Mouse (Mus musculus) liver, postnatal 0 days (tissue): Measurements from ENCODE around the gene Zfp553. TPM values are rescaled to one million over a fixed set of nuclear protein-coding genes. Genes with fewer than 3 reads are reported as not detected.

Source experiments
- ATAC-seq: fragments of 200-750 bp; cut with Nextera tagmentation; 2 replicates; pipeline ENCODE4 v1.8.0; 2017; ENCODE audit warnings: mild to moderate bottlenecking, moderate library complexity
- DNase-seq: peaks from one replicate; pipeline ENCODE4 v3.0.0-alpha.2; 2016
- H3K27ac ChIP-seq: fragments of 300-500 bp; sonication (generic); 2 replicates; pipeline ENCODE4 v1.5.1; 2014; ENCODE audit warnings: antibody characterized with exemption, moderate library complexity, mild to moderate bottlenecking, low read depth
- H3K27me3 ChIP-seq: fragments of 300-500 bp; sonication (generic); 2 replicates; pipeline ENCODE4 v1.6.1; 2014; ENCODE audit warnings: low read length, control low read depth, mixed read lengths; ENCODE audit not compliant: insufficient read depth
- H3K36me3 ChIP-seq: fragments of 300-500 bp; sonication (generic); replicated peaks from 2 replicates; pipeline ENCODE4 v1.6.1; 2014; ENCODE audit warnings: mild to moderate bottlenecking, control low read depth, low read length, moderate library complexity, mixed read lengths; ENCODE audit not compliant: insufficient read depth
- H3K4me1 ChIP-seq: fragments of 300-500 bp; sonication (generic); 2 replicates; pipeline ENCODE4 v1.6.1; 2014; ENCODE audit warnings: antibody characterized with exemption, mild to moderate bottlenecking, control low read depth; ENCODE audit not compliant: insufficient read depth
- H3K4me2 ChIP-seq: fragments of 300-500 bp; sonication (generic); 2 replicates; pipeline ENCODE4 v1.6.1; 2014; ENCODE audit warnings: low read depth, mild to moderate bottlenecking, low read length, moderate library complexity, mixed read lengths
- H3K4me3 ChIP-seq: fragments of 300-500 bp; sonication (generic); 2 replicates; pipeline ENCODE4 v1.5.1; 2014; ENCODE audit warnings: low read depth, low read length
- H3K9ac ChIP-seq: fragments of 300-500 bp; sonication (generic); replicated peaks from 2 replicates; pipeline ENCODE4 v1.6.1; 2014; ENCODE audit warnings: mild to moderate bottlenecking, moderate library complexity
- H3K9me3 ChIP-seq: fragments of 300-500 bp; sonication (generic); 2 replicates; pipeline ENCODE4 v1.6.1; 2016; ENCODE audit warnings: mild to moderate bottlenecking, control low read depth, low read length, mixed read lengths
- CTCF ChIP-seq: sonication (generic); IDR thresholded peaks from 2 replicates; pipeline ENCODE4 v1.5.1; 2016; ENCODE audit warnings: antibody characterized with exemption, low read depth
- EP300 ChIP-seq: IDR thresholded peaks from 2 replicates; pipeline ENCODE4 v1.6.1; 2016; ENCODE audit warnings: antibody characterized with exemption, low read depth, mild to moderate bottlenecking
- WGBS: fragments of 180-500 bp; shearing (Covaris S2); extraction: QIAGEN DNeasy Blood & Tissue Kit; methylation state at CpG from one replicate; pipeline ENCODE4 v1.1.7; 2014; ENCODE audit not compliant: insufficient replicate concordance; 5-methylcytosine and 5-hydroxymethylcytosine counted together
- polyA plus RNA-seq: library from polyadenylated mRNA; unstranded; fragments of >200 nt; fragmentation: Nextera tagmentation; extraction: Ambion mirVana; gene quantifications from 2 replicates; pipeline ENCODE4 v1.2.1, GENCODE M21; 2015

The Zfp553 gene
- polyA plus RNA-seq, 1 experiment from 2014 or later: 5.3 TPM

- WGBS: under 1% methylated on average over 135 of the region's 136 CpGs
- ATAC-seq (peak; percentile 92), DNase-seq (peak; percentile 95)
- Histone ChIP-seq H3K27me3 (no peaks in the 10 kb centered on the region), H3K9ac (peak overlapping the region; percentile 65), H3K4me2 (peak overlapping the region; percentile 96), H3K36me3 (peaks cover 15% of the 10 kb centered on the region), H3K4me3 (peak overlapping the region; percentile 68), H3K27ac (peak overlapping the region; percentile 78), H3K4me1 (peaks cover 31% of the 10 kb centered on the region), H3K9me3 (no peaks in the 10 kb centered on the region)
- TF ChIP-seq EP300 (no peak), CTCF (no peak)
These were observed 21.2 kb downstream of the Zfp553 start for GRCm38 (mm10) chr7:127253821-127254769.

- H3K36me3 ChIP-seq: peaks cover 8% of the 10 kb centered on the region
- no peaks in the 10 kb centered on the region for H3K9me3 ChIP-seq
- ATAC-seq (no peak), DNase-seq (no peak)
- peak overlapping the region; percentile 65 for H3K9ac ChIP-seq
- H3K27ac ChIP-seq: peak overlapping the region; percentile 78
- 15% methylated on average over 4 of the region's 4 CpGs for WGBS
- TF ChIP-seq CTCF: no peak
- no peak for TF ChIP-seq EP300
- peak overlapping the region; percentile 68 for H3K4me3 ChIP-seq
- peak overlapping the region; percentile 96 for H3K4me2 ChIP-seq
- no peaks in the 10 kb centered on the region for H3K27me3 ChIP-seq
- peaks cover 39% of the 10 kb centered on the region for H3K4me1 ChIP-seq
These were observed 22.1 kb downstream of the Zfp553 start for GRCm38 (mm10) chr7:127255008-127255407.

- Histone ChIP-seq H3K4me1 (peaks cover 41% of the 10 kb centered on the region), H3K27ac (no peak overlapping the region)
These were observed 23.1 kb downstream of the Zfp553 start for GRCm38 (mm10) chr7:127255965-127256364.

GRCm38 (mm10) chr7:127256518-127256917 is 23.7 kb downstream of the Zfp553 start:
- ATAC-seq: no peak

More at GRCm38 (mm10) chr7:127255965-127256364, 23.1 kb downstream of the Zfp553 start:
- no peak for ATAC-seq
- no peak for DNase-seq
- 54% methylated on average over 2 of the region's 2 CpGs for WGBS
- TF ChIP-seq EP300 (no peak), CTCF (no peak)
- Histone ChIP-seq H3K9me3 (no peaks in the 10 kb centered on the region), H3K4me2 (no peak overlapping the region), H3K36me3 (peaks cover 5% of the 10 kb centered on the region), H3K4me3 (no peak overlapping the region), H3K27me3 (no peaks in the 10 kb centered on the region), H3K9ac (no peak overlapping the region)

GRCm38 (mm10) chr7:127259186-127259905 is 26.5 kb downstream of the Zfp553 start:
- DNase-seq (no peak), ATAC-seq (no peak)
- Histone ChIP-seq H3K4me3 (peak overlapping the region; percentile 74; the same call in 1 of the 2 replicates), H3K27ac (peak overlapping the region; percentile 90; the same call in 1 of the 2 replicates), H3K9me3 (no peaks in the 10 kb centered on the region), H3K9ac (no peak overlapping the region), H3K36me3 (peaks cover 5% of the 10 kb centered on the region; the same call in 1 of the 2 replicates), H3K4me2 (peak overlapping the region; percentile 91; the same call in 1 of the 2 replicates), H3K4me1 (peaks cover 48% of the 10 kb centered on the region), H3K27me3 (no peaks in the 10 kb centered on the region)
- TF ChIP-seq EP300 (no peak), CTCF (peak; percentile 16; the same call in 1 of the 2 replicates)
- 72% methylated on average over 8 of the region's 8 CpGs for WGBS

More at GRCm38 (mm10) chr7:127256518-127256917, 23.7 kb downstream of the Zfp553 start:
- no peak for DNase-seq
- WGBS: 76% methylated on average over 5 of the region's 5 CpGs
- no peaks in the 10 kb centered on the region for H3K27me3 ChIP-seq
- no peaks in the 10 kb centered on the region for H3K9me3 ChIP-seq
- peaks cover 5% of the 10 kb centered on the region for H3K36me3 ChIP-seq
- no peak overlapping the region for H3K4me3 ChIP-seq
- no peak overlapping the region for H3K9ac ChIP-seq
- TF ChIP-seq CTCF: no peak
- TF ChIP-seq EP300: no peak
- H3K4me2 ChIP-seq: no peak overlapping the region
- H3K4me1 ChIP-seq: peaks cover 46% of the 10 kb centered on the region
- 0 out of 2 replicates have a peak overlapping the region, but pooled peaks have one; percentile 18 for H3K27ac ChIP-seq
